Mouse (Mus musculus) midbrain, postnatal 0 days (tissue): ENCODE results near the gene Plcg1. TPM values are rescaled to one million over a fixed set of nuclear protein-coding genes. Genes with fewer than 3 reads are reported as not detected.
A peak's percentile ranks its signal among the peaks of the same experiment; 100 is the strongest.

ENCODE experiments used
- ATAC-seq: fragments of 200-750 bp; cut with Nextera tagmentation; 2 replicates; pipeline ENCODE4 v1.8.0; 2017; ENCODE audit warnings: moderate number of reproducible peaks, mild to moderate bottlenecking, moderate TSS enrichment, moderate library complexity; ENCODE audit not compliant: low FRiP score
- DNase-seq: peaks from one replicate; pipeline ENCODE4 v3.0.0-alpha.2; 2015; ENCODE audit warnings: low spot score
- H3K27ac ChIP-seq: fragments of 300-500 bp; sonication (generic); 2 replicates; pipeline ENCODE4 v1.5.1; 2014; ENCODE audit warnings: low read depth, mild to moderate bottlenecking, low read length, mixed read lengths
- H3K27me3 ChIP-seq: fragments of 300-500 bp; sonication (generic); 2 replicates; pipeline ENCODE4 v1.6.1; 2014; ENCODE audit warnings: low read length, control low read depth, mixed read lengths; ENCODE audit not compliant: insufficient read depth
- H3K36me3 ChIP-seq: fragments of 300-500 bp; sonication (generic); 2 replicates; pipeline ENCODE4 v1.6.1; 2014; ENCODE audit warnings: low read length, control low read depth, mixed read lengths; ENCODE audit not compliant: insufficient read depth
- H3K4me1 ChIP-seq: fragments of 300-500 bp; sonication (generic); 2 replicates; pipeline ENCODE4 v1.6.1; 2014; ENCODE audit warnings: mild to moderate bottlenecking, control low read depth, antibody characterized with exemption, low read length, mixed read lengths; ENCODE audit not compliant: insufficient read depth
- H3K4me2 ChIP-seq: fragments of 300-500 bp; sonication (generic); 2 replicates; pipeline ENCODE4 v1.6.1; 2014; ENCODE audit warnings: low read depth, mild to moderate bottlenecking, low read length, mixed read lengths; ENCODE audit not compliant: poor library complexity, severe bottlenecking
- H3K4me3 ChIP-seq: fragments of 300-500 bp; sonication (generic); 2 replicates; pipeline ENCODE4 v1.5.1; 2014; ENCODE audit warnings: low read depth, mild to moderate bottlenecking, low read length, moderate library complexity
- H3K9ac ChIP-seq: fragments of 300-500 bp; sonication (generic); replicated peaks from 2 replicates; pipeline ENCODE4 v1.6.1; 2014; ENCODE audit warnings: mild to moderate bottlenecking, low read length, moderate library complexity, mixed read lengths; ENCODE audit not compliant: poor library complexity, severe bottlenecking
- H3K9me3 ChIP-seq: fragments of 300-500 bp; sonication (generic); 2 replicates; pipeline ENCODE4 v1.6.1; 2016; ENCODE audit warnings: low read length, control low read depth
- CTCF ChIP-seq: IDR thresholded peaks from 2 replicates; pipeline ENCODE4 v1.5.1; 2016; ENCODE audit warnings: antibody characterized with exemption, mild to moderate bottlenecking
- WGBS: fragments of 180-500 bp; shearing (Covaris S2); extraction: QIAGEN DNeasy Blood & Tissue Kit; methylation state at CpG from one replicate; pipeline ENCODE4 v1.1.7; 2014; 5-methylcytosine and 5-hydroxymethylcytosine counted together
- polyA plus RNA-seq: library from polyadenylated mRNA; unstranded; fragments of >200 nt; fragmentation: Nextera tagmentation; extraction: Ambion mirVana; gene quantifications from 2 replicates; pipeline ENCODE4 v1.2.1, GENCODE M21; 2015
- total RNA-seq: library from RNA; depleted of rRNA; stranded (reverse); fragments of >200 nt; gene quantifications from 2 replicates; pipeline ENCODE4 v1.2.3, GENCODE M21; 2014

The Plcg1 gene
- total and polyA plus RNA-seq, 2 experiments from 2014 or later = 45.2 to 88.7 TPM

DNA sequence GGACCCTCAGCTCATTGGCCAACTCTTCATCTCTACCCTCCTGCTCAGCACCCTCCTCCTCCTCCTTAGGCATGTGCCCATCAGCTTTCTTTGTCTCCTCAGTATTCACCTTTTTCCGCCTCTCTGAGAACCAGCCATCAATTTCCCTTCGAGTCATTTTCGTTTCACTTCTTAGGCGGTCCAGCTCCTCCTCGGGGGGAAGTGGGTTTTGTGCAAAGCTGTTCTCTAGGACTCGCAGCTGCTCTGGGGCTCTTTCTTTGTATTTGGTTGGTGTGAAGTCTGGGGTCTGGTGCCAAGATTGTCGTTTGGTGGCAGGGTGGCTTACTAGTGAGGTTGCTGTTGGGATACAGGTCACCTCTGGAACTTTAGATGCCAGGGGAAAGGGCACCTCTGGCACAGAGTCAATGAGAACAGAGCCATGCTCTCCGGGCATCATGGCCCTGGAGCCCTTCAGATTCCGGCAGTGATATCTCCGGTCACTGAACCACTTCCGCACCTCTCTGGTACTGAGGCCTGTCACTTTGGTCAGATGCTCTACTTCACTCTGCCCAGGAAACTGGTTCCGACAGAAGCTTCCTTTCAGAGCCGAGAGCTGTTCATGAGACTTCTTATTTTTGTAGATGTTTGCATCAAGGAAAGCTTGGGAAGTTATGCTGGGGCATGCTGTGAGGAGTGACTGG, 49.2 kb downstream of the Plcg1 start:
- ATAC-seq = no peak

GRCm38 (mm10) chr2:160780834-160781219, 49.7 kb downstream of the Plcg1 start:
- DNase-seq (no peak), ATAC-seq (no peak)
- Histone ChIP-seq H3K36me3 (peaks cover 19% of the 10 kb centered on the region), H3K4me3 (no peak overlapping the region), H3K9me3 (no peaks in the 10 kb centered on the region), H3K27ac (no peak overlapping the region), H3K9ac (no peak overlapping the region), H3K27me3 (no peaks in the 10 kb centered on the region), H3K4me1 (no peaks in the 10 kb centered on the region), H3K4me2 (no peak overlapping the region)
- TF ChIP-seq CTCF = no peak
- 97% methylated on average over 2 of the region's 2 CpGs for WGBS

More for the DNA sequence above, 49.2 kb downstream of the Plcg1 start:
- no peaks in the 10 kb centered on the region for H3K27me3 ChIP-seq
- no peak overlapping the region for H3K27ac ChIP-seq
- H3K4me2 ChIP-seq = no peak overlapping the region
- H3K36me3 ChIP-seq = peaks cover 19% of the 10 kb centered on the region
- TF ChIP-seq CTCF = no peak
- no peak for DNase-seq
- 86% methylated on average over 13 of the region's 13 CpGs for WGBS
- H3K4me3 ChIP-seq = no peak overlapping the region
- H3K9me3 ChIP-seq = no peaks in the 10 kb centered on the region
- H3K4me1 ChIP-seq = no peaks in the 10 kb centered on the region
- no peak overlapping the region for H3K9ac ChIP-seq

DNA sequence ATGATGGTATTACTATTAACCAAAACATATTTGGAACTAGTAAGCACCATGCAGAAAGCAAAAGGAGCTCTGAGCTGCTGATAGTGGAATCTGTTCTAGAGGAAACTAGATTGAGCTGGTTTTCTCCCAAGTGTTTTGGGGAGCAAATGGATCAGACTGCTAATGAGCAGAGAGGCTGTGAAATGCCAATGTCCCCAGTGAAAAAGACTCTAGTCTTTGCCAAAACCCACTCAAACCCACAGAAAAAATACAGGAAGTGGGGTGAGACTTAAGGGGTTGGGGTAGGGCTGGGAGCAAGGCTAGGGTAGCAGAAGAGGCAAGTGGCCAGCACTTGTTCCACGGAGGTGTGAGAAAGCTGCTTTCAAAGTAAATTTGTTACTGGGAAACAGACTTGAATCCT, 55.2 kb downstream of the Plcg1 start:
- Histone ChIP-seq H3K9ac (no peak overlapping the region), H3K27ac (peak overlapping the region; percentile 75), H3K9me3 (no peaks in the 10 kb centered on the region), H3K4me2 (no peak overlapping the region), H3K4me3 (no peak overlapping the region), H3K4me1 (no peaks in the 10 kb centered on the region), H3K36me3 (peaks cover 7% of the 10 kb centered on the region), H3K27me3 (no peaks in the 10 kb centered on the region)
- peak; percentile 78 for DNase-seq
- no peak for TF ChIP-seq CTCF
- WGBS = 66% methylated on average over 1 of the region's 1 CpGs
- peak; percentile 77 for ATAC-seq

DNA sequence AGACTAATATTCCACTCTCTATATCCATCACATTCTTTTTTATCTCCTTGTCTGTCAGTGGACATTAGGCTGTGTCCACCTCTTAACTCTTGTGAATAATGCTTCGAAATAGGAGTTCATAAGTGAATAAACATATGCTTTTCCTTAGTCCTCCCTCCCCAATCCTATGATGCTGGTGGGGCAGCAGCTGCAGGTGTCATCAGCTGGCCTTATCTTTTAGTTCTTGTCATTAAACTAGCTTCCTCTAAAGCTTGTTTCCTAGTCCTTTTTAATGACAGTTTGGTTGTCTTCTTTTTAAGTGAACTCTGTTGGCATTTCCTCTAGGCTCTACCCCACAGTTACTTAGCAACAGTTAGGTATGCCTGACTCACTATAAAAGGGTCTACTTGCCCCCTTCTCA, 57.9 kb downstream of the Plcg1 start:
- TF ChIP-seq CTCF = no peak
- no peak overlapping the region for H3K4me2 ChIP-seq
- no peak for DNase-seq
- no peak for ATAC-seq
- no peaks in the 10 kb centered on the region for H3K9me3 ChIP-seq
- no peaks in the 10 kb centered on the region for H3K4me1 ChIP-seq
- WGBS = 92% methylated on average over 1 of the region's 1 CpGs
- H3K27ac ChIP-seq = no peak overlapping the region
- H3K9ac ChIP-seq = no peak overlapping the region
- no peaks in the 10 kb centered on the region for H3K36me3 ChIP-seq
- H3K4me3 ChIP-seq = no peak overlapping the region
- H3K27me3 ChIP-seq = no peaks in the 10 kb centered on the region

- Histone ChIP-seq H3K9me3 (no peaks in the 10 kb centered on the region), H3K4me3 (no peak overlapping the region), H3K4me2 (no peak overlapping the region), H3K36me3 (no peaks in the 10 kb centered on the region), H3K27ac (no peak overlapping the region), H3K4me1 (no peaks in the 10 kb centered on the region), H3K9ac (no peak overlapping the region), H3K27me3 (no peaks in the 10 kb centered on the region)
- no peak for DNase-seq
- TF ChIP-seq CTCF = no peak
- ATAC-seq = no peak
Observed at GRCm38 (mm10) chr2:160789741-160790140, 58.6 kb downstream of the Plcg1 start.

GRCm38 (mm10) chr2:160793117-160793516, 62.0 kb downstream of the Plcg1 start:
- no peak for DNase-seq
- Histone ChIP-seq H3K27ac (no peak overlapping the region), H3K27me3 (no peaks in the 10 kb centered on the region), H3K9me3 (no peaks in the 10 kb centered on the region), H3K9ac (no peak overlapping the region), H3K4me2 (no peak overlapping the region), H3K4me1 (no peaks in the 10 kb centered on the region), H3K4me3 (no peak overlapping the region), H3K36me3 (no peaks in the 10 kb centered on the region)
- ATAC-seq = no peak
- TF ChIP-seq CTCF = peak; percentile 55
- 85% methylated on average over 2 of the region's 2 CpGs for WGBS
